Mouse (Mus musculus) embryonic fibroblast, embryonic 13.5 days (primary cell): ENCODE data around the gene Ppp1r36.

Experiments used
- CTCF ChIP-seq: IDR thresholded peaks from 2 replicates; pipeline ENCODE4 v1.5.1; 2011; ENCODE audit warnings: mild to moderate bottlenecking, control low read depth, low read length, moderate library complexity, borderline replicate concordance; ENCODE audit not compliant: insufficient read depth
- POLR2A ChIP-seq: IDR thresholded peaks from 2 replicates; pipeline ENCODE4 v1.6.1; 2011; ENCODE audit warnings: low read depth, mild to moderate bottlenecking, control low read depth, low read length, moderate library complexity

GRCm38 (mm10) chr12:76467256-76467655 lies 49.9 kb downstream of the Ppp1r36 start:
- TF ChIP-seq CTCF (no peak), POLR2A (no peak)
